Mouse (Mus musculus) heart, postnatal 4 days (tissue): ENCODE data around the gene Ip6k1. TPM values are rescaled to one million over a fixed set of nuclear protein-coding genes. Genes with fewer than 3 reads are reported as not detected.

ENCODE experiments used
- DNase-seq: peaks from one replicate; pipeline ENCODE4 v3.0.0; 2021
- total RNA-seq, 2 experiments: library from RNA; stranded (reverse); gene quantifications; 2 replicates each; pipeline ENCODE4 v1.2.3; 2021

Gene Ip6k1
- 10 to 100 TPM; 48.3 to 55.4 TPM for total RNA-seq

GRCm38 (mm10) chr9:108001922-108002770 lies at the start of gene Ip6k1:
TSS of gene Ip6k1 (plus strand) at chr9:108002501.
- DNase-seq = peak; percentile 100

GRCm38 (mm10) chr9:107955613-107956289 lies 46.5 kb upstream of the Ip6k1 start:
- DNase-seq = no peak

- DNase-seq = no peak
Observed at GRCm38 (mm10) chr9:107957141-107957540, 45.2 kb upstream of the Ip6k1 start.

GRCm38 (mm10) chr9:107959896-107960295 lies 42.4 kb upstream of the Ip6k1 start:
- DNase-seq = no peak

GRCm38 (mm10) chr9:107960928-107961327 lies 41.4 kb upstream of the Ip6k1 start:
- no peak for DNase-seq

GRCm38 (mm10) chr9:107961351-107961762 lies 40.9 kb upstream of the Ip6k1 start:
- no peak for DNase-seq

GRCm38 (mm10) chr9:107961881-107962280 lies 40.4 kb upstream of the Ip6k1 start:
- peak; percentile 47 for DNase-seq

- DNase-seq = no peak
Observed at GRCm38 (mm10) chr9:107962916-107963315, 39.4 kb upstream of the Ip6k1 start.

GRCm38 (mm10) chr9:107963700-107964099 lies 38.6 kb upstream of the Ip6k1 start:
- DNase-seq = peak; percentile 94

GRCm38 (mm10) chr9:107964681-107965080 lies 37.6 kb upstream of the Ip6k1 start:
- DNase-seq = no peak

- DNase-seq = no peak
Observed at GRCm38 (mm10) chr9:107966676-107967075, 35.6 kb upstream of the Ip6k1 start.

GRCm38 (mm10) chr9:107967437-107967836 lies 34.9 kb upstream of the Ip6k1 start:
- no peak for DNase-seq

GRCm38 (mm10) chr9:107968531-107968930 lies 33.8 kb upstream of the Ip6k1 start:
- DNase-seq = no peak

- DNase-seq = no peak
Observed at GRCm38 (mm10) chr9:107970311-107970710, 32.0 kb upstream of the Ip6k1 start.

- DNase-seq = no peak
Observed at GRCm38 (mm10) chr9:107971690-107972541, 30.4 kb upstream of the Ip6k1 start.

GRCm38 (mm10) chr9:107974491-107975171 lies 27.7 kb upstream of the Ip6k1 start:
- DNase-seq = no peak

GRCm38 (mm10) chr9:107975399-107976386 lies 26.6 kb upstream of the Ip6k1 start, which contains the start of gene Uba7:
TSS of gene Uba7 (plus strand) at chr9:107975505.
- peak; percentile 51 for DNase-seq

GRCm38 (mm10) chr9:107978815-107979214 lies 23.5 kb upstream of the Ip6k1 start:
- no peak for DNase-seq

- peak; percentile 61 for DNase-seq
Observed at GRCm38 (mm10) chr9:107981684-107982605, 20.4 kb upstream of the Ip6k1 start.
